Mouse (Mus musculus) mesoderm, embryonic 11.5 days (tissue): ENCODE data around the gene Arpc5l.
"Not testable (repeated sequence)": the region's sequence is repeated elsewhere in the genome, so short reads cannot be mapped to it uniquely, and the experiment has no call there.

Source experiments
- DNase-seq: peaks from one replicate; pipeline ENCODE4 v3.0.0-alpha.2; 2012; ENCODE audit warnings: low read depth, low spot score

The Arpc5l gene

GRCm38 (mm10) chr2:38999910-39000586 lies 5.1 kb upstream of the Arpc5l start:
- DNase-seq, result no peak

- DNase-seq, result no peak
Measured at GRCm38 (mm10) chr2:39000587-39000919, 4.6 kb upstream of the Arpc5l start.

- DNase-seq, result no peak
Measured at GRCm38 (mm10) chr2:39001866-39002265, 3.3 kb upstream of the Arpc5l start.

GRCm38 (mm10) chr2:39003106-39003505 lies 2.0 kb upstream of the Arpc5l start:
- no peak for DNase-seq

- DNase-seq, result no peak
Measured at GRCm38 (mm10) chr2:39003512-39003911, 1.6 kb upstream of the Arpc5l start.

- no peak for DNase-seq
Measured at GRCm38 (mm10) chr2:39004372-39004771, 776 bp upstream of the Arpc5l start.

- DNase-seq, result no peak
Measured at GRCm38 (mm10) chr2:39005574-39006079, 479 bp downstream of the Arpc5l start, which contains the start of gene Rpl35. Gene Rpl35 (minus strand): TSS chr2:39005624.

- DNase-seq, result no peak
Measured at GRCm38 (mm10) chr2:39006149-39006730, 1.1 kb downstream of the Arpc5l start.

GRCm38 (mm10) chr2:39007865-39008264 lies 2.7 kb downstream of the Arpc5l start:
- DNase-seq, result peak; percentile 95

GRCm38 (mm10) chr2:39008350-39008851 lies 3.3 kb downstream of the Arpc5l start:
- DNase-seq, result peak; percentile 23

GRCm38 (mm10) chr2:39008954-39009365 lies 3.8 kb downstream of the Arpc5l start:
- peak; percentile 30 for DNase-seq

- not testable (repeated sequence) for DNase-seq
Measured at GRCm38 (mm10) chr2:39010144-39010543, 5.0 kb downstream of the Arpc5l start.

- DNase-seq, result no peak
Measured at GRCm38 (mm10) chr2:39011264-39011663, 6.1 kb downstream of the Arpc5l start.

GRCm38 (mm10) chr2:39011971-39012370 lies 6.8 kb downstream of the Arpc5l start:
- DNase-seq, result no peak

- DNase-seq, result no peak
Measured at GRCm38 (mm10) chr2:39012768-39013279, 7.7 kb downstream of the Arpc5l start.

GRCm38 (mm10) chr2:39016581-39016980 lies 11.4 kb downstream of the Arpc5l start:
- DNase-seq, result no peak

- no peak for DNase-seq
Measured at GRCm38 (mm10) chr2:39020004-39020403, 14.9 kb downstream of the Arpc5l start.

GRCm38 (mm10) chr2:39031611-39032010 lies 26.5 kb downstream of the Arpc5l start:
- no peak for DNase-seq

GRCm38 (mm10) chr2:39040215-39040614 lies 35.1 kb downstream of the Arpc5l start:
- no peak for DNase-seq

- DNase-seq, result no peak
Measured at GRCm38 (mm10) chr2:39048515-39048914, 43.4 kb downstream of the Arpc5l start.

- no peak for DNase-seq
Measured at GRCm38 (mm10) chr2:39064687-39065399, 59.7 kb downstream of the Arpc5l start.
